Mouse (Mus musculus) gastrocnemius, postnatal 10 days (tissue): ENCODE data around the gene Slc41a1. TPM values are rescaled to one million over a fixed set of nuclear protein-coding genes. Genes with fewer than 3 reads are reported as not detected.

Experiments
- DNase-seq: peaks from one replicate; pipeline ENCODE4 v3.0.0; 2021; ENCODE audit warnings: mixed read lengths
- total RNA-seq, 2 experiments: library from RNA; stranded (reverse); gene quantifications; 2 replicates each; pipeline ENCODE4 v1.2.3; 2021

Gene Slc41a1
- total RNA-seq, 2 experiments from 2014 or later, result 56.1 to 64.2 TPM

DNA sequence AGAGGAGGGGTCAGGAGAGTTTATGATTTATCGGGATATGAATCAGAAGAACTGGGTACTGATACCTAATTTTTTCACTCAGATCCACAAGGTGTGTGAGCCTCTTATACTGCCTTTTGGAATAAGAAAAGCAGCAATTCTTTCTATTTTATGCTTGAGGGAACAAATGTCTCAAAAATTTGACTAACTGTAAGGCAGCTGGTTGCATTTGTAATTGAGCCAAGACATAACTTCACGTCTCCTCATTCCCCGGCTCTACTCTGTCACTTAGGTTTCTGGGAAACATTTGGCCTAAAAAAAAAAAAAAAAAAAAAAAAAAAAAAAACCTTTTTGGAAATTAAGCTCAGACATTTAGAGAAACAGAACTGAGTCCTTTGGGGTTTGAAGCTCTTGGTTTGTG lies 59.3 kb downstream of the Slc41a1 start:
- no peak for DNase-seq

DNA sequence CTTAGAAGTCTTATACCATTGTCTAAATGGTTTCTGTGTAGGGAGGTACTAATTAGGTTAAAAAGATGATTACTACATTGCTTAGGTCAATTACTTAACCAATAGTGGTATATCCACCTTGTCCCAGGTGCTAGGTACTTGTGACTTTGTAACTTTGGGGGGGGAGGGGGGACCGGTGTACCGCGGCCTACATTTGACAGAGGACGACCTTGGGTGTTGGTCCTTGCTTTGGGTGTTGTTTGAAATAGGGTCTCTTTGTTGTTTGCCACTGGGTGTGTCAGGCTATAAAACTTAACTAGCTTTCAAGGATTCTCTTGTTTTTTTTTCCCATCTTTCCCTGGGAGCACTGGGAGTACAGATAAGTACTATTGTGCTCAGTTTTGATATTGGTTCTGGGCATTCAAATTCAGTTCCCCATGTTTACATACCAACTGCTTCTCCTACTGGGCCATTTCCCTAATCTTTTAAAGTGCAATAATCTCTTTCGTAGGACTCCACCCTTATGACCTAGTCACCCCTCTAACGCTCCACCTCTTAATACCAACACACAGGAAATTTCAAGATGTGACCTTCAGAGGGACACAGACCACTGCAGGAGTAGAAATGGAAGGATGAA lies 62.9 kb downstream of the Slc41a1 start:
- DNase-seq, result no peak

DNA sequence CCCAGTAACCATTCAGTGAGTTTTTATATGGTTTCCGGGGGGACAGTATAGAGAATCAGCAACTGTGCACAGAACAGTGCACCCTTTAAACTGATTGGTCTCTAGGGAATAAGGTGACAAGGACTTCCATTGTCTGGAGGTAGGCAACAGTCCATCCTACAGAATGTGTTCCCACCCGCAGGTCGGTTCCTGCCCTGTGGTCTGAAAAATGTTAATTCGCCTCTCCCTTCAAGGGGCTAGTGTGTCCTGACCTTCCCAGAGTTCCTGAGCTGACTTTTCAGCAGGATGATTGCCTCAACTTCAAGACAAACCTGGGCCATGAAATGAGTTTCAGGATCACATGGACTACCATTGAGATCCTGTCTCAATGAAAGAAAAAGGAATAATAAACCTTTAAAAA lies 64.1 kb downstream of the Slc41a1 start:
- DNase-seq, result no peak

Other genes with a start within 250 kb of the Slc41a1 start
- gene Avpr1b, start 228.3 kb upstream of the Slc41a1 start, total RNA-seq, result not detected
- 1 to 10 TPM in 1 of 2 experiments, under 1 TPM in 1; 0.56 to 4.4 TPM for gene Ctse, start 189.2 kb upstream of the Slc41a1 start, total RNA-seq
- 1 to 10 TPM; 6.3 to 9.2 TPM for gene Rab7b, start 138.8 kb upstream of the Slc41a1 start, total RNA-seq
- gene Slc26a9, start 83.5 kb upstream of the Slc41a1 start, total RNA-seq, result not detected
- 1 to 10 TPM; 1.3 to 1.6 TPM for gene Pm20d1, start 30.1 kb upstream of the Slc41a1 start, total RNA-seq
- gene Rab29, start 39.7 kb downstream of the Slc41a1 start, total RNA-seq, result 1 to 10 TPM; 7.1 to 8.9 TPM
- 100 to 1,000 TPM; 102 to 105 TPM for gene Nucks1, start 83.0 kb downstream of the Slc41a1 start, total RNA-seq
- gene Slc45a3, start 135.5 kb downstream of the Slc41a1 start, total RNA-seq, result 1 to 10 TPM in 1 of 2 experiments, under 1 TPM in 1; 0.87 to 1.7 TPM
- gene Elk4, start 180.1 kb downstream of the Slc41a1 start, total RNA-seq, result 10 to 100 TPM; 76.7 to 86.1 TPM
- gene Mfsd4a, start 240.6 kb downstream of the Slc41a1 start, total RNA-seq, result 1 to 10 TPM; 1.4 to 1.8 TPM